Mouse (Mus musculus) midbrain, embryonic 11.5 days (tissue): ENCODE results near the gene Fam161b. TPM values are rescaled to one million over a fixed set of nuclear protein-coding genes. Genes with fewer than 3 reads are reported as not detected.
"Not testable (repeated sequence)": the region's sequence is repeated elsewhere in the genome, so short reads cannot be mapped to it uniquely, and the experiment has no call there.

Experiments used
- ATAC-seq: fragments of 200-750 bp; cut with Nextera tagmentation; 2 replicates; pipeline ENCODE4 v1.8.0; 2017; ENCODE audit warnings: moderate TSS enrichment, moderate library complexity; ENCODE audit not compliant: low FRiP score
- DNase-seq: peaks from one replicate; pipeline ENCODE4 v3.0.0; 2015; ENCODE audit warnings: low spot score; ENCODE audit errors: missing footprints
- H3K27ac ChIP-seq: fragments of 300-500 bp; sonication (generic); 2 replicates; pipeline ENCODE4 v1.5.1; 2014; ENCODE audit warnings: low read depth, low read length
- H3K27me3 ChIP-seq: fragments of 300-500 bp; sonication (generic); 2 replicates; pipeline ENCODE4 v1.6.1; 2014; ENCODE audit warnings: mild to moderate bottlenecking, low read length, moderate library complexity, mixed read lengths; ENCODE audit not compliant: control insufficient read depth, insufficient read depth
- H3K36me3 ChIP-seq: fragments of 300-500 bp; sonication (generic); 2 replicates; pipeline ENCODE4 v1.6.1; 2014; ENCODE audit warnings: mild to moderate bottlenecking, low read length, moderate library complexity, mixed read lengths; ENCODE audit not compliant: control insufficient read depth, insufficient read depth
- H3K4me1 ChIP-seq: fragments of 300-500 bp; sonication (generic); 2 replicates; pipeline ENCODE4 v1.6.1; 2014; ENCODE audit warnings: low read length; ENCODE audit not compliant: control insufficient read depth, insufficient read depth
- H3K4me2 ChIP-seq: fragments of 300-500 bp; sonication (generic); 2 replicates; pipeline ENCODE4 v1.6.1; 2014; ENCODE audit warnings: mild to moderate bottlenecking, moderate library complexity
- H3K4me3 ChIP-seq: fragments of 300-500 bp; sonication (generic); 2 replicates; pipeline ENCODE4 v1.5.1; 2014; ENCODE audit warnings: low read depth, low read length
- H3K9ac ChIP-seq: fragments of 300-500 bp; sonication (generic); 2 replicates; pipeline ENCODE4 v1.6.1; 2014; ENCODE audit warnings: low read length
- H3K9me3 ChIP-seq: fragments of 300-500 bp; sonication (generic); 2 replicates; pipeline ENCODE4 v1.6.1; 2016; ENCODE audit warnings: low read length; ENCODE audit not compliant: control insufficient read depth
- WGBS: fragments of 180-500 bp; shearing (Covaris S2); extraction: QIAGEN DNeasy Blood & Tissue Kit; methylation state at CpG from one replicate; pipeline ENCODE4 v1.1.7; 2014; 5-methylcytosine and 5-hydroxymethylcytosine counted together
- polyA plus RNA-seq: library from polyadenylated mRNA; unstranded; fragments of >200 nt; fragmentation: Nextera tagmentation; extraction: Ambion mirVana; gene quantifications from 2 replicates; pipeline ENCODE4 v1.2.1, GENCODE M21; 2014

Gene Fam161b
- polyA plus RNA-seq, 1 experiment from 2014 or later = 7.3 TPM

- ATAC-seq (no peak), DNase-seq (peak; percentile 6)
- 81% methylated on average over 2 of the region's 2 CpGs for WGBS
- Histone ChIP-seq H3K4me2 (peak overlapping the region; percentile 85), H3K9ac (peak overlapping the region; percentile 30; the same call in 1 of the 2 replicates), H3K4me3 (peak overlapping the region; percentile 97), H3K27me3 (no peaks in the 10 kb centered on the region), H3K4me1 (peaks cover 11% of the 10 kb centered on the region), H3K27ac (no peak overlapping the region), H3K36me3 (no peaks in the 10 kb centered on the region; the same call in 1 of the 2 replicates), H3K9me3 (no peaks in the 10 kb centered on the region)
These were observed 1.2 kb upstream of the Fam161b start for GRCm38 (mm10) chr12:84362872-84363271.

DNA sequence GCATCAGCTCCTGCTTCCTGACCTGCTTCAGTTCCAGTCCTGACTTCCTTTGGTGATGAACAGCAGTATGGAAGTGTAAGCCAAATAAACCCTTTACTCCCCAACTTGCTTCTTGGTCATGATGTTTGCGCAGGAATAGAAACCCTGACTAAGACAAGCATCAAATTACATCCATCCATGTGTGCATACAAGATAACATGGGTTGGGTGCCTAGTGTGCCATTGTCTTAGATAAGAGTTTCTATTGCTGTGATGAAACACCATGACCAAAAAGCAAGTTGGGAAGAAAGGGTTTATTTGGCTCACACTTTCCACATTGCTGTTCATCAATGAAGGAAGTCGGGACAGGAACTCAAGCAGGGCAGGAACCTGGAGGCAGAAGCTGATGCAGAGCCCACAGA, 2.9 kb downstream of the Fam161b start:
- not testable (repeated sequence) for H3K9me3 ChIP-seq, ATAC-seq, H3K27ac ChIP-seq, H3K4me3 ChIP-seq, H3K4me2 ChIP-seq, H3K27me3 ChIP-seq, H3K9ac ChIP-seq, H3K36me3 ChIP-seq
- 86% methylated on average over 2 of the region's 2 CpGs for WGBS
- H3K4me1 ChIP-seq = peaks cover 11% of the 10 kb centered on the region
- peak; percentile 8 for DNase-seq

GRCm38 (mm10) chr12:84347192-84347591, 14.4 kb downstream of the Fam161b start:
- H3K4me1 ChIP-seq = peaks cover 8% of the 10 kb centered on the region
- 48% methylated on average over 2 of the region's 2 CpGs for WGBS
- H3K27ac ChIP-seq = no peak overlapping the region
- H3K9ac ChIP-seq = no peak overlapping the region
- peak; percentile 82 for DNase-seq
- ATAC-seq = no peak
- no peaks in the 10 kb centered on the region for H3K27me3 ChIP-seq
- no peak overlapping the region for H3K4me3 ChIP-seq
- H3K4me2 ChIP-seq = no peak overlapping the region
- no peaks in the 10 kb centered on the region for H3K9me3 ChIP-seq
- H3K36me3 ChIP-seq = peaks cover 2% of the 10 kb centered on the region; the same call in 1 of the 2 replicates

GRCm38 (mm10) chr12:84336963-84337625, 24.5 kb downstream of the Fam161b start:
- peaks cover 28% of the 10 kb centered on the region for H3K36me3 ChIP-seq
- no peaks in the 10 kb centered on the region for H3K4me1 ChIP-seq
- no peaks in the 10 kb centered on the region for H3K27me3 ChIP-seq
- DNase-seq = no peak
- H3K4me2 ChIP-seq = no peak overlapping the region
- H3K4me3 ChIP-seq = no peak overlapping the region
- 94% methylated on average over 11 of the region's 11 CpGs for WGBS
- no peak overlapping the region for H3K9ac ChIP-seq
- H3K27ac ChIP-seq = no peak overlapping the region
- H3K9me3 ChIP-seq = no peaks in the 10 kb centered on the region
- no peak for ATAC-seq

GRCm38 (mm10) chr12:84327111-84327512, 34.5 kb downstream of the Fam161b start:
- Histone ChIP-seq H3K36me3 (peaks cover 11% of the 10 kb centered on the region; the same call in 1 of the 2 replicates), H3K4me3 (no peak overlapping the region), H3K4me1 (no peaks in the 10 kb centered on the region), H3K27me3 (no peaks in the 10 kb centered on the region), H3K9me3 (no peaks in the 10 kb centered on the region), H3K27ac (no peak overlapping the region), H3K9ac (no peak overlapping the region), H3K4me2 (no peak overlapping the region)
- DNase-seq (no peak), ATAC-seq (no peak)
- 90% methylated on average over 4 of the region's 4 CpGs for WGBS

GRCm38 (mm10) chr12:84316721-84317621, 44.7 kb downstream of the Fam161b start, which contains the start of gene Zfp410:
Gene Zfp410 (plus strand): TSS chr12:84316852.
- peak within 1 kb of the TSS; percentile 92 for H3K9ac ChIP-seq
- no peaks in the 10 kb centered on the region for H3K27me3 ChIP-seq
- H3K27ac ChIP-seq = peak within 1 kb of the TSS; percentile 74
- H3K4me2 ChIP-seq = peak within 1 kb of the TSS; percentile 74
- DNase-seq (peak; percentile 99), ATAC-seq (peak; percentile 96)
- under 1% methylated on average over 75 of the region's 77 CpGs for WGBS
- H3K4me3 ChIP-seq = peak within 1 kb of the TSS; percentile 93
- no peaks in the 10 kb centered on the region for H3K9me3 ChIP-seq
- no peaks in the 10 kb centered on the region for H3K36me3 ChIP-seq
- peaks cover 11% of the 10 kb centered on the region for H3K4me1 ChIP-seq

GRCm38 (mm10) chr12:84316006-84316405, 45.6 kb downstream of the Fam161b start:
- peak overlapping the region; percentile 92 for H3K9ac ChIP-seq
- peak overlapping the region; percentile 93 for H3K4me3 ChIP-seq
- H3K27ac ChIP-seq = no peak overlapping the region
- peak overlapping the region; percentile 74 for H3K4me2 ChIP-seq
- WGBS = 53% methylated on average over 7 of the region's 7 CpGs
- ATAC-seq (no peak), DNase-seq (no peak)
- peaks cover 11% of the 10 kb centered on the region for H3K4me1 ChIP-seq
- no peaks in the 10 kb centered on the region for H3K36me3 ChIP-seq
- no peaks in the 10 kb centered on the region for H3K27me3 ChIP-seq
- no peaks in the 10 kb centered on the region for H3K9me3 ChIP-seq

DNA sequence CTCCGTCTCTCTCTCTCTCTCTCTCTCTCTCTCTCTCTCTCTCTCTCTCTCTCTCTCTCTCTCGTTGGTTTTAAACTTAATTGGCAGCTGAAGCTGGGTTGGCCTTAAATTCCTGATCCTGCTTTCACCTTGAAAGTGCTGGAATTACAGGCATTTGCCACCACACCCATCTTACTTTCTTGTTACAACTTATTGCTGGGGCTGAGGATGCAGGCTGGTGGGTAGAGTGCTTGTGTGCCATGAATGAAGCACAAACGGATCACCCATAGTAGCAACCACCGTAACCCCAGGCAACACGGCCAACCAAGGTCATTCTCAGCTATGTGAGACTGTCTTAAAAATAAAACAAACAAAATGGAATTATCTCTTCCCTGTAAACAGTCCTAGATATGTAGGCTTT, 50.3 kb downstream of the Fam161b start:
- no peak overlapping the region for H3K9ac ChIP-seq
- no peaks in the 10 kb centered on the region for H3K9me3 ChIP-seq
- no peak overlapping the region for H3K4me2 ChIP-seq
- H3K4me1 ChIP-seq = peaks cover 4% of the 10 kb centered on the region; the same call in 1 of the 2 replicates
- ATAC-seq (no peak), DNase-seq (no peak)
- no peaks in the 10 kb centered on the region for H3K36me3 ChIP-seq
- 81% methylated on average over 4 of the region's 5 CpGs for WGBS
- no peak overlapping the region for H3K4me3 ChIP-seq
- no peak overlapping the region for H3K27ac ChIP-seq
- no peaks in the 10 kb centered on the region for H3K27me3 ChIP-seq

DNA sequence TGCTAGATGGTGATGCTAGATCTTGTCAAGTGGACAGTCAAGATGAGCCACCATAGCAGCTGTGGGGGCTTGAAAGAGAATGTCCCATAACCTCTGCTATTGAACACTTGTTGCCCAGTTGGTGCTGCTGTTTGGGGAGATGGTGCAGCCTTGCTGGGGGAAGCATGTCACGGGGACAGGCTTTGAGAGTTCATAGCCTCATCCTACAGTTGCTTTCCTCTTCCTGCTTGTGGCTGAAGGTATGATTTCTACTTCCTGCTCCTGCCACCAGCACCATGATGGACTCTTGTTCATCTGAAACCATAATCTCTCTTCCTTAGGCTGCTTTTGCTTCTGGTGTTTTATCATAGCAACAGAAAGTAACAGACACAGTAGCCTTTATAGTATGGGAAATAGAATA, 57.1 kb downstream of the Fam161b start:
- Histone ChIP-seq H3K4me2 (no peak overlapping the region), H3K4me1 (no peaks in the 10 kb centered on the region), H3K27ac (no peak overlapping the region), H3K9me3 (no peaks in the 10 kb centered on the region), H3K27me3 (no peaks in the 10 kb centered on the region), H3K9ac (no peak overlapping the region), H3K36me3 (0 out of 2 replicates have a peak, but pooled peaks cover 2% of the 10 kb centered on the region), H3K4me3 (no peak overlapping the region)
- WGBS = 80% methylated on average over 1 of the region's 1 CpGs
- ATAC-seq (no peak), DNase-seq (no peak)
